ENCODE assay signal across 8 mouse cellular contexts in genomic region chr11:80778916-80779526, GRCm38 (mm10). TPM values are rescaled to one million over a fixed set of nuclear protein-coding genes. Genes with fewer than 3 reads are reported as not detected.
DNase-seq lines count a peak whose midpoint lies in the region; ATAC-seq and TF ChIP-seq lines count a peak whose summit lies in the region.

No protein-coding gene starts in this region.

- no peaks in the 10 kb centered on the region for H3K79me2 ChIP-seq in CH12.LX (replicated peaks; ENCODE audit: control insufficient read depth, extremely low read depth, insufficient read depth, poor library complexity, severe bottlenecking)

- in situ Hi-C loops in CH12.LX (cut with MboI; ENCODE audit: low pct_ligation_motif_present, low pct_unique_long_range_greater_than_20kb, low sequenced_read_pairs), result no loop called here

- H3K27me3 ChIP-seq in CH12.LX (replicated peaks), result no peaks in the 10 kb centered on the region
- 0 out of 2 replicates have a peak, but pooled peaks cover 7% of the 10 kb centered on the region for H3K27me3 ChIP-seq in forebrain, embryonic 14.5 days (replicated peaks; ENCODE audit: control insufficient read depth, insufficient read depth, low read length)
- peaks cover 16% of the 10 kb centered on the region for H3K27me3 ChIP-seq in liver, embryonic 15.5 days

- 5% methylated on average over 18 of the region's 18 CpGs for WGBS in forebrain, embryonic 14.5 days
- 7% methylated on average over 18 of the region's 18 CpGs for WGBS in liver, embryonic 15.5 days (ENCODE audit: insufficient replicate concordance)

- no peak for TF ChIP-seq EP300 in CH12.LX (IDR thresholded peaks at IDR 0.05; ENCODE audit: low read length)

- intact Hi-C loops in gastrocnemius, adult 2 months (cut with DNase I), result no loop called here
- intact Hi-C loops in gastrocnemius, postnatal 36 days (cut with DNase I), result no loop called here

- H3K4me3 ChIP-seq in gastrocnemius, adult 2 months, result peak overlapping the region; percentile 78
- H3K4me3 ChIP-seq in CH12.LX (replicated peaks in 1 of 3; ENCODE audit: low read depth in 2 of 3, low read length in 2 of 3, poor library complexity in 1 of 3), result peak overlapping the region; percentile 56 to 69 (median 56)
- peak overlapping the region; percentile 63 for H3K4me3 ChIP-seq in forebrain, embryonic 14.5 days (ENCODE audit: low read depth, low read length)
- H3K4me3 ChIP-seq in liver, embryonic 15.5 days (replicated peaks), result peak overlapping the region; percentile 76

- no peak for TF ChIP-seq POLR2A in CH12.LX (IDR thresholded peaks at IDR 0.05; ENCODE audit: low read depth, low read length)

- DNase-seq in gastrocnemius, adult 2 months, result no peak
- no peak for DNase-seq in gastrocnemius, postnatal 36 days
- DNase-seq in CH12.LX (ENCODE audit: extremely low read depth), result no peak
- peak; percentile 33 for DNase-seq in forebrain, embryonic 14.5 days (ENCODE audit: low spot score)
- DNase-seq in c-Kit-positive CD71-positive TER-119-positive erythroid progenitor cells, embryonic 14.5 days (ENCODE audit: low spot score), result no peak
- DNase-seq in right cerebral cortex, postnatal 4 days, result no peak
- no peak for DNase-seq in spleen, postnatal 4 days (ENCODE audit: low spot score in 2 of 2)

- TF ChIP-seq RAD21 in CH12.LX (IDR thresholded peaks at IDR 0.05; ENCODE audit: low read depth, low read length), result no peak

- dilution Hi-C loops in CH12.LX (cut with MboI; ENCODE audit: extremely low pct_ligation_motif_present, extremely low pct_unique_long_range_greater_than_20kb, low sequenced_read_pairs), result no loop called here

- H3K4me2 ChIP-seq in CH12.LX (ENCODE audit: insufficient read depth, low read depth, poor library complexity, severe bottlenecking), result peak overlapping the region; percentile 63
- peak overlapping the region; percentile 78 for H3K4me2 ChIP-seq in forebrain, embryonic 14.5 days (ENCODE audit: low read length)
- H3K4me2 ChIP-seq in liver, embryonic 15.5 days, result peak overlapping the region; percentile 89

- H3K36me3 ChIP-seq in CH12.LX (replicated peaks in 1 of 2; ENCODE audit: control insufficient read depth in 1 of 2, insufficient read depth in 1 of 2, low read length in 1 of 2), result no peaks in the 10 kb centered on the region
- H3K36me3 ChIP-seq in forebrain, embryonic 14.5 days (ENCODE audit: control insufficient read depth, insufficient read depth, low read length), result no peaks in the 10 kb centered on the region
- no peaks in the 10 kb centered on the region for H3K36me3 ChIP-seq in liver, embryonic 15.5 days (replicated peaks)

- peak overlapping the region; percentile 88 for H3K27ac ChIP-seq in gastrocnemius, adult 2 months
- no peak overlapping the region for H3K27ac ChIP-seq in CH12.LX (ENCODE audit: insufficient read depth, low read depth)
- H3K27ac ChIP-seq in forebrain, embryonic 14.5 days (ENCODE audit: low read depth, low read length), result no peak overlapping the region
- peak overlapping the region; percentile 96 for H3K27ac ChIP-seq in liver, embryonic 15.5 days (replicated peaks)

- peaks cover 3 to 24% of the 10 kb centered on the region in 2 experiments for H3K4me1 ChIP-seq in CH12.LX (ENCODE audit: control insufficient read depth in 1 of 2, insufficient read depth in 2 of 2)
- no peaks in the 10 kb centered on the region for H3K4me1 ChIP-seq in forebrain, embryonic 14.5 days (ENCODE audit: control insufficient read depth, insufficient read depth, low read length)
- peaks cover 54% of the 10 kb centered on the region for H3K4me1 ChIP-seq in liver, embryonic 15.5 days (replicated peaks)

- no peak; the same call in 1 of the 2 replicates for ATAC-seq in forebrain, embryonic 14.5 days
- ATAC-seq in liver, embryonic 15.5 days (ENCODE audit: insufficient read depth), result no peak

- H3K9me3 ChIP-seq in CH12.LX (replicated peaks; ENCODE audit: low read length), result no peaks in the 10 kb centered on the region
- no peaks in the 10 kb centered on the region for H3K9me3 ChIP-seq in forebrain, embryonic 14.5 days (replicated peaks; ENCODE audit: control insufficient read depth, low read length)
- no peaks in the 10 kb centered on the region for H3K9me3 ChIP-seq in liver, embryonic 15.5 days (replicated peaks)

- TF ChIP-seq CTCF in gastrocnemius, adult 2 months (IDR thresholded peaks at IDR 0.05), result no peak
- no peak for TF ChIP-seq CTCF in CH12.LX (conservative IDR thresholded peaks at IDR 0.05 in 1 of 2, IDR thresholded peaks at IDR 0.05 in 1 of 2; ENCODE audit: low read depth in 2 of 2, low read length in 2 of 2)

- H3K9ac ChIP-seq in CH12.LX (ENCODE audit: insufficient read depth, low read depth), result peak overlapping the region; percentile 57; the same call in 1 of the 2 replicates
- peak overlapping the region; percentile 67; the same call in 1 of the 2 replicates for H3K9ac ChIP-seq in forebrain, embryonic 14.5 days (ENCODE audit: low read length)
- peak overlapping the region; percentile 84 for H3K9ac ChIP-seq in liver, embryonic 15.5 days

TF ChIP-seq in CH12.LX, 34 proteins besides CTCF, POLR2A, EP300 and RAD21:
- no peak for TF ChIP-seq ZNF384 (IDR thresholded peaks at IDR 0.05; ENCODE audit: low read depth, low read length)
- no peak for TF ChIP-seq MYC (IDR thresholded peaks at IDR 0.05; ENCODE audit: low read depth, low read length)
- TF ChIP-seq MXI1 (IDR thresholded peaks at IDR 0.05; ENCODE audit: low read depth, low read length), result 0 out of 2 replicates have a peak, but pooled peaks have one; percentile 9

RNA-seq across cellular contexts. Expression of gene Myo1d, which starts 0.8 kb away (rescaled TPM):
- 1 to 10 TPM; 2.7 to 5.3 TPM for total RNA-seq in gastrocnemius, adult 2 months (2021)
- total RNA-seq in gastrocnemius, postnatal 36 days (2021), result 1 to 10 TPM; 3.0 to 3.5 TPM
- total RNA-seq in CH12.LX (2012; rRNA removed) (2.1 and 2.9 TPM in 2 replicates), CH12.LX (2014; rRNA removed) (1.7 and 2.2 TPM in 2 replicates)
- 4.7 and 5.6 TPM in 2 replicates for polyA plus RNA-seq in CH12.LX (2012; ENCODE audit: insufficient read length, low read depth)
- 1.3 and 1.6 TPM in 2 replicates for polyA plus RNA-seq in forebrain, embryonic 14.5 days (2014; fragmentation: Nextera tagmentation; extraction: Ambion mirVana)
- 8.6 and 9.0 TPM in 2 replicates for polyA plus RNA-seq in liver, embryonic 15.5 days (2015; fragmentation: Nextera tagmentation; extraction: Ambion mirVana)

RNA-seq across cellular contexts. Expression of gene Tmem98, which starts 31.0 kb away (rescaled TPM):
- 1 to 10 TPM in 1 of 2 experiments, under 1 TPM in 1; 0.87 to 1.3 TPM for total RNA-seq in gastrocnemius, adult 2 months (2021)
- 1 to 10 TPM; 1.3 to 1.9 TPM for total RNA-seq in gastrocnemius, postnatal 36 days (2021)
- total RNA-seq in CH12.LX (2012; rRNA removed) (9.1 and 12.7 TPM in 2 replicates), CH12.LX (2014; rRNA removed) (21.3 and 23.6 TPM in 2 replicates)
- polyA plus RNA-seq in CH12.LX (2012; ENCODE audit: insufficient read length, low read depth), result 15.6 and 18.4 TPM in 2 replicates
- polyA plus RNA-seq in forebrain, embryonic 14.5 days (2014; fragmentation: Nextera tagmentation; extraction: Ambion mirVana), result 38.3 and 43.3 TPM in 2 replicates
- 8.3 and 9.1 TPM in 2 replicates for polyA plus RNA-seq in liver, embryonic 15.5 days (2015; fragmentation: Nextera tagmentation; extraction: Ambion mirVana)

Comparison
In these comparisons a context has a peak if more than half of its experiments do, and no peak if none do; other contexts are left out.
1. H3K27ac ChIP-seq: peak in gastrocnemius, adult 2 months (single experiment) and liver, embryonic 15.5 days (single experiment); none in CH12.LX (single experiment) and forebrain, embryonic 14.5 days (single experiment).
2. Peak in every context shown above with its lines, with median percentiles within 50 percentile points of each other: H3K4me3 ChIP-seq, H3K4me2 ChIP-seq and H3K9ac ChIP-seq.